Mouse (Mus musculus) G1E-ER4 (cell line): ENCODE measurements around the gene Ccdc172. TPM values are rescaled to one million over a fixed set of nuclear protein-coding genes. Genes with fewer than 3 reads are reported as not detected.

Experiments used
- GATA1 ChIP-seq: IDR thresholded peaks from one replicate; pipeline ENCODE4 v1.8.0; 2012; ENCODE audit warnings: low read length, inconsistent platforms
- polyA plus RNA-seq: library from polyadenylated mRNA; stranded (reverse); fragments of >175 nt; gene quantifications from 2 replicates; pipeline ENCODE4 v1.2.3, GENCODE M21; 2012

Ccdc172 gene
- not detected in 2 replicates for polyA plus RNA-seq

DNA sequence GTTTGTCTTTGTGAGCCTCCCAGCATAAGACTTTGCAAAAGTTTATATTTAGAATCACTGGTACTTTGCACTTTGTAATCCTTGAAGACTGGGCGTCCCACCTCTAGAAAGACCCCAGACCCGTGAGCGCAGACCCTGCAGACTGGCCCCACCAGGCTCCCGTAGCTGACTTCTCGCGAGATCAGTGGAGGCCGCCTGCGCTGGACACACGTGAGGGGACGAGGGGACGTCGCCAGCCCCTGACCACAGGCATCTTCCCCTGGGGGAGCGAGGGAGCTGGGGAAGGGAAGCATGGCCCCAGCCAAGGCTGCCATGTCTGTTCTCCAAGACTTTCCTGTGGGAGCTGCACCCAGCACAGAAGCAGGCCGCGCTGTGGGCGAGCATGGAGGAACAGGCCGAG is at the start of gene Ccdc172:
TSS of gene Ccdc172 (plus strand) at position 176 of the 400 bp plus-strand sequence.
- TF ChIP-seq GATA1 = no peak

- TF ChIP-seq GATA1 = no peak
These were observed 48.0 kb upstream of the Ccdc172 start for GRCm38 (mm10) chr19:58463755-58464154.

DNA sequence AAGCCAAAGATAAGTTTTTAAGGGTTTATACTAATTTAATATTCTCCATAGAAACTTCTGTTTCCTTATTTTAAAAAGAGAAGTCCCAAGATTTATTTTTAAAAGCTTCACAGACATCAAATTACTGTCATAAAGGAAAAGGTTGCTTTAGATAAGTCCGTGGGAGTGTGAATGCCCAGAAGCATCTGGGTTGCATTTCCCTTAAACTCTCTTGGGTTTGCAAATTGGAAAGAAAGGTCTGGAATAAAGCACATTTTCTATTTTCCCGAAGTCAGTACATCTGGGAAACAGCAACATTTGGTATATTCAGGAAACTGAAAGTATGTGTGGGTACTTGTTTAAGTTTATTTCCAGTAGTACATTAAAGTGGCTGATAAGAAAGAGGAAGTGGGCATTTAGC is 43.5 kb upstream of the Ccdc172 start:
- TF ChIP-seq GATA1 = no peak

DNA sequence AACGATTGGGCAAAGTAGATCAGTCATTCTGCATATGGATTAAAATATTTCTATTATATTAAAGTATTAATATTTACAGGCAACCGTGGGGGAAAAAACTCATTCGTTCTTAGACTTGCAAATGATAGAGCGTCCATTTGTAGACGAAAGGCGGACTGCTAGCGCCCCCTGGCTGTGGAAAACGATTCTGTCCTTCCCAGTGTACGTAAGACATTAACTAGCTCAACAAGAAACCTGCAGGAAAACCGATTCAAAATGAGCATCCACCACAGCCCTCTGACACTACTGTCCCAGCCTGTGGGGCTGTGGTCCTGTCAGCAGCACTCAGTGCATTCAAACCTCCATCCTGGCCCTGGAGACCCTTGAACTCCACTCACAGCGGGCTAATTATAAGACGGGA is 42.4 kb upstream of the Ccdc172 start:
- TF ChIP-seq GATA1 = no peak

GRCm38 (mm10) chr19:58474251-58474650 is 37.5 kb upstream of the Ccdc172 start:
- TF ChIP-seq GATA1 = no peak

- TF ChIP-seq GATA1 = no peak
These were observed 29.3 kb upstream of the Ccdc172 start for GRCm38 (mm10) chr19:58482373-58482977.

GRCm38 (mm10) chr19:58486686-58487085 is 25.1 kb upstream of the Ccdc172 start:
- no peak for TF ChIP-seq GATA1

GRCm38 (mm10) chr19:58497106-58497505 is 14.7 kb upstream of the Ccdc172 start:
- TF ChIP-seq GATA1 = no peak

DNA sequence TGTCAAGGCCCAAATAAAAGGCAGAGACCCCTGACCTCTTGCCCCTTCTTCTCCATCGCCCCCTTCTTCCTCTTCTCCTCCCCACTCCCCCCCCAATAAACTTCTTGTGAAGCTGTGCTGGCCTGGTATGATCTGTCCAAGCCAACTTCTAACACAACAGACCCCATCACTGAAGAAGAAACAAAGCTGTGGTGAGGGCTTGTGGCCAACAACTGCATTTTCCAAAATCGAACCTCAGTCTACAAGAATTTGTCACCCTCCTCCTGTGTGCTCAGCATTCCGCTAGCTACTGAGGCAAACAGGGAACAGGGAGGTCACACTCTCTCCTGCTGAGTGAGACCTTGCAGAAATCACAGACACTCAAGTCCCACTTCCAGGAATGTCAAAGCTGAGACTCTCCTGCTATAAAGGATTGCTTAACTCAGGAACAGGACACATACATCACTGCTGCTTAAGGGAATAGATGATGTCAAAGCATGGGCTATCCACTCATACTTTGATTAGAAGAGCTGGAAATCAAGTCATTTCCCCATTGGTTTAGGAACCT is 12.3 kb upstream of the Ccdc172 start:
- TF ChIP-seq GATA1 = no peak

DNA sequence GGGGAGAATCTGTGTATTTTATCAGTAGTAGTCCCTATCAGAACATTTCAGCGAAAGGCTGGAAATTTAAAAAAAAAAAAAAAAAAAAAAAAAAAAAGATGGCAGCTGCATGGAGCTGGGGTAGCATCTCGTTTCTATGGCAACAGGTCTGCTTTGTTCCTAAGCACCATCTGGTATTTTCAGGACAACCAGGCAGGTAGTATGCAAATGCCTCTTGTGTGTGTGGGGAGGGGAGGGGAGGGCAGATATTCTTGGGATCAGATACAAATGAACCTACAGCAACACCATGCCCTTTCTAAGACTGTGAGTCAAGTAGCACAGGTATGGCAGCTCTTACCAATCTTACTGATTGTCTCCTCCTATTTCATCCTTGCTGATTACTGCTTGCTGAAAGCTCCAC is 11.7 kb upstream of the Ccdc172 start:
- no peak for TF ChIP-seq GATA1

GRCm38 (mm10) chr19:58521696-58522095 is 9.9 kb downstream of the Ccdc172 start:
- TF ChIP-seq GATA1 = no peak

DNA sequence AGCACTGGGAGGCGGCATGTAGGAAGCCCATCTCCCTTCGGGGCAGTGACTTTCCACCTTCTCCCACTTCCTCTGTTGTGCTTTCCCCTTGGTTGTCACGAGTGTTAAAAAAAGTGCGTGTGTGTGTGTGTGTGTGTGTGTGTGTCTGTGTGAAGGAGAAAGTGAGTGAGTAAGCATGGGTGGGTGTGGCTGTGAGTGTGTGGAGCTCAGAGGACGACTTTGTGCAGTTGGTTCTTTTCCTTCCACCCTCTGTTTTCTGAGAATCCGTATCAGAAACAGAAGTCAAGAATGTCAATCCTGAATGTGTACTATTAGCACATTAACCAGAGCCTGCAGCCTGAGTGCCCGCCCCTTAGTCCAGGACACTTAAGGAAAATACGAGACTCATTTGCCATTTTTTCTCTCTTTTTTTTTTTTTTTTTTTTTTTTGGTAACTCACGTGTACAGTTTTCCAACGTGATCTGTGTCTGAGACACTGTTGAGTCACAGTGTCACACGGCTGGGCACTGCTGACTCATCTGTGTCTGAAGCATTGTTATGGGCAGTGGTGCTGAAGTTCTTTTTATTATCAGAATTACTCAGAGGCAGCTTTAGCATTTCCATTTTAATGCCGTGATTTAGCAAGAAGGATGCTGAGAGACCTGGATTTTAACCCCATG is 12.1 kb downstream of the Ccdc172 start:
- TF ChIP-seq GATA1 = no peak

DNA sequence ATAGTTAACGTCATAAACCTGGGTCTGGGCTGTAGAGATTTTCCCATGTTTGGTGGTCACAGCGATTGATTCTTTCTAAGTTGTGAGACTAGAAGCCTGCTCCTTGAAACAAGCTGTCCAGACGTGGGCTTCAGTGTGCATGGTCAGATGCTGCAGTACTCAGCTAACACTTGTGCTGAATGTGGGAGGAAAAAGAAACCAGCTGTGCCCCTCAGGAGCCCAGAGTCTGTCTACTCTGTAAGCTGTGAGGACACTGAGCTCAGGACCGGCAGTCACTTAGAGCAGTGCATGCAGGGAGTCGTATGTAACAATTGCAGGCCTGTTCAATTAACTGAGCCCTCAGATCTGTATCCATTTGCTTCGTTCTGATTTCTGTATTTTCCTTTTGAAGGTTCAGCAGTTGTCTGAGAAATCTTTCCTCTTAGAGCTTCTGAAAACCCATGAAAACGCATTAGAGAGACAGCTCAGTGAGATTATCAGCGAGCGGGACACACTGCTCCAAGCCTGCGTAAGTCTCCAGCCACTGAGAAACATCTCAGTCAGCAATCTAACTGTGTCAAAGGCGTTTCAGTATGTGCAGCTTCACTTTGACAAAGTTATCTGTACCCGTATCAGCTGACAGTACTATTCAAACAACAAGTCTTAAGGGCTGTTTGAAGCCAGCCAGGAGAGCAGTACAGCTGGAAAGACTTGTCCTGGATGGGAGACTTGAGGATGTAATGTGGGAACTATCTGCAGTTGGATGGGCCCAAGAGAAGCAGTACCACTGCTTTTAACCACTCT is 13.9 kb downstream of the Ccdc172 start:
- TF ChIP-seq GATA1 = no peak

GRCm38 (mm10) chr19:58533077-58533476 is 21.3 kb downstream of the Ccdc172 start:
- TF ChIP-seq GATA1 = no peak

- TF ChIP-seq GATA1 = no peak
These were observed 24.9 kb downstream of the Ccdc172 start for GRCm38 (mm10) chr19:58536691-58537090.

DNA sequence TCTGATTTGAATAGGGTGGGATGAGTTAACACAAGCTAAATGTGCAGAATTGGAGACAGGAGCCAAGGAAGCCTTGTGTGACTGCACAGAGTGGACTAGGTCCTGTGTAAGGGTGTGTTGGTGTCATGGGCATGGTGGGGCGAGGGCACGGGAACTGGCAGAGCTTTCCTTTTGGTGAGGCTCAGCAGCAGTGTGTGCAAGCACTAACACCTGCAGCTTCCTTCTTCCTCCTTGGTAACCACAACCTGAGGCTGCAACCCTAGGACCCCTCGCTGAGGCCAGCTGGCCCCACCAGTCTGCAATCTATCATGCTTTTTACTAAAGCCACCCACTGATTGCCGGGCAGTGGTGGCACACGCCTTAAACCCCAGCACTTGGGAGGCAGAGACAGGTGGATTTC is 28.6 kb downstream of the Ccdc172 start:
- no peak for TF ChIP-seq GATA1
